Mouse (Mus musculus): Measurements from ENCODE around the gene Pltp. TPM values are rescaled to one million over a fixed set of nuclear protein-coding genes. Genes with fewer than 3 reads are reported as not detected.

The Pltp gene
- 203 and 218 TPM in 2 replicates for polyA plus RNA-seq (2012; rRNA removed)

DNA sequence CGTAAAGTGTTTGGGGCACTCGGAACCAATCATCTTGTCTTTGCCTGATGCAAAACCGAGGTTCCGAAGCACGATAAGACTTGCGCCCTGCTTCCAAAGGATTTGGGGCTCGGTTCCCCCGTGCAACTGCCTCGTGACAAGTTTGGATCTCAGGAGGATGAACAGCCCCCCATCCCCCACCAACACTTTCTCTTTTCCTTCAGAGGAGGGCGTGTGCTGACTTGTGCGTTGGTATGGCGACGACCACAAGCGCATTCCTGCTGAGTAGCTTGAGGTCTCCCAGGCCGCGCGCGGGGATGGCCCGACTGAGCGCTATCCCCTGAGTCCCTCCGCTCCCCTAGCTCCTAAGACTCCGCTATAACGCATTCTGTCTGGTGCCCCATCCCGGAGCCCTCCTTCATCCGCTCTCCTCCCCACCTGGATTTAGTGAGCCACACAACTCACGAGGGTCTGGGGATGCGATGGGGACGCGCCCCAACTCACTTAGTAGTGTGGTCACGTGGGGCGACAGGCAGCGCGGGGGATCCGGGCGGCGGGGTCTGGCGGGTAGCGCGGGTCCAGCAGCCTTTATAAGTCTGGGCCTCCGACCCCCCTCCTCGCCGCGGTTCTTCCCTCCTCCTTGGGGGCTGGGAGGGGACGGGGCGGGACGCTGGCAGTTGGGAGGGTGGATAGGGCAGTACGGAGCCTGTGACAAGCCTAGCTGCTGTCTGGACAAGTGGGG, at the start of gene Pltp:
Pltp (minus strand) TSS at position 611 of the 721 bp plus-strand sequence.
- no peaks in the 10 kb centered on the region; the same call in 1 of the 2 replicates for H3K4me1 ChIP-seq (ENCODE audit: control insufficient read depth, insufficient read depth, low read length)
- no peak within 1 kb of the TSS for H3K27ac ChIP-seq (ENCODE audit: insufficient read depth, low read length)
- H3K27me3 ChIP-seq (ENCODE audit: control insufficient read depth, insufficient read depth, low read length), result no peaks in the 10 kb centered on the region
- TF ChIP-seq CTCF (IDR thresholded peaks at IDR 0.05; ENCODE audit: borderline replicate concordance, insufficient read depth, low read depth, low read length) (no peak), POLR2A (IDR thresholded peaks at IDR 0.05; ENCODE audit: borderline replicate concordance, insufficient read depth, low read length) (no peak)
- peak in 1 of 2 experiments; percentile 42 for DNase-seq
- H3K4me3 ChIP-seq (replicated peaks; ENCODE audit: insufficient read depth, low read depth, low read length), result peak within 1 kb of the TSS; percentile 41
- WGBS, result under 1% methylated on average over 47 of the region's 47 CpGs

DNA sequence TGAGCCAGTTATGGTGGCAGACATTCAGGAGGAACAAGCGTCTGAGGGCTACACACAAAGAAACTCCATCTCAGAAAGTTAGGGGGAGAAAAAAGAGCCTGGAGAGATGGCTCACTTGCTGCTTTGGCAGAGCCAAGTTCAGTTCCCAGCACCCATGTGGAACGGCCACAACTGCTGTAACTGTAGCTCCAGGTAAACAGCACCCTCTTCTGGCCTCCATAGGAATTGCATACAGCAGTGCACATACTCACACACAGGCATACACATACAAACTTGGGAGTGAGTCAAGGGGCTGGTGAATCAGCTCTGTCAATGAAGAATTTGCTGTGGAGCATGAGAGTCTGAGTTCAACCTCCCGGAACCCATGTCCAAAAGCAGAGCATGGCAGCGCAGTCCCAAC, 48.6 kb upstream of the Pltp start:
- no peak for DNase-seq
- WGBS, result over 99% methylated on average over 4 of the region's 4 CpGs
- no peak overlapping the region for H3K4me3 ChIP-seq (replicated peaks; ENCODE audit: insufficient read depth, low read depth, low read length)

DNA sequence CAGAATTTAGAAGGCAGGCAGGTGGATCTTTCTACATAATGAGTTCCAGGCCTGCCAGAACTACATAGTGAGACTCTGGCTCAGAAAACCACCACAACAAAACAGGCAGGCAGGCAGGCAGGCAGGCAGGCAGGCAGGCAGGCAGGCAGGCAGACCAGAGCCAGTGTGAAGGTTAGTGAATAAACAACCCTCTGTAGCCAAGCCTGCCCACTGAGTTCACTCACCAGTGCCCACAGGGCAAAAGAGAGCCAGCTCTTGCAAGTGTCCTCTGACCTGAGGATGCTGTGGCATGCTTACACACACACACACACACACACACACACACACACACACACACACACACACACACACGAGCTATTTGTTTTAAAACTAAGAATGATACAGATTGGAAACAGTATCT, 46.0 kb upstream of the Pltp start:
- TF ChIP-seq CTCF (IDR thresholded peaks at IDR 0.05; ENCODE audit: borderline replicate concordance, insufficient read depth, low read depth, low read length) (no peak), POLR2A (IDR thresholded peaks at IDR 0.05; ENCODE audit: borderline replicate concordance, insufficient read depth, low read length) (no peak)
- no peak for DNase-seq
- 60% methylated on average over 1 of the region's 1 CpGs for WGBS
- Histone ChIP-seq H3K4me1 (ENCODE audit: control insufficient read depth, insufficient read depth, low read length) (peaks cover 16% of the 10 kb centered on the region), H3K27me3 (ENCODE audit: control insufficient read depth, insufficient read depth, low read length) (no peaks in the 10 kb centered on the region), H3K4me3 (replicated peaks; ENCODE audit: insufficient read depth, low read depth, low read length) (no peak overlapping the region), H3K27ac (ENCODE audit: insufficient read depth, low read length) (no peak overlapping the region)

More for the DNA sequence above, 48.6 kb upstream of the Pltp start:
- TF ChIP-seq CTCF (IDR thresholded peaks at IDR 0.05; ENCODE audit: borderline replicate concordance, insufficient read depth, low read depth, low read length) (peak; percentile 37; the same call in 1 of the 2 replicates), POLR2A (IDR thresholded peaks at IDR 0.05; ENCODE audit: borderline replicate concordance, insufficient read depth, low read length) (no peak)
- Histone ChIP-seq H3K27me3 (ENCODE audit: control insufficient read depth, insufficient read depth, low read length) (no peaks in the 10 kb centered on the region), H3K27ac (ENCODE audit: insufficient read depth, low read length) (no peak overlapping the region), H3K4me1 (ENCODE audit: control insufficient read depth, insufficient read depth, low read length) (peaks cover 21% of the 10 kb centered on the region)

DNA sequence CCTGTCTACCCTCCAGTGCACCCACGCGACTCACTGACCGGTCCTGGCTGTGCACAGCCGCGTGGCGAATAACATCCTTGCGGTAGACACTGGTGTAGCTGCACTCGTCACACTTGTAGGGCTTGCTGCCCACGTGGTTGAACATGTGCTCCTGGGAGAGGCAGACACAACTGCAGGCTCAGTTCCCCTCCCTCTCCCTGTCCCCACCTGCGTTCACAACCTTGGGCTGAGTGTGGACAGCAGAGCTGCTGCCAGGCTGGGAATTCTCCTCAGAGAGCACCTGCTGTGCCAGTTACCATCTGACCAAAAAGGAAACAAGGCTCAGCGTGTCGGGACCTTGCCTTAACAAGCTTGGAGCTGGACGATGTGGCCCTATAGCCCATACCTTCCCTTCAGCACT, 43.9 kb upstream of the Pltp start:
- TF ChIP-seq CTCF (IDR thresholded peaks at IDR 0.05; ENCODE audit: borderline replicate concordance, insufficient read depth, low read depth, low read length) (no peak), POLR2A (IDR thresholded peaks at IDR 0.05; ENCODE audit: borderline replicate concordance, insufficient read depth, low read length) (no peak)
- 50% methylated on average over 13 of the region's 13 CpGs for WGBS
- peaks cover 18% of the 10 kb centered on the region for H3K4me1 ChIP-seq (ENCODE audit: control insufficient read depth, insufficient read depth, low read length)

DNA sequence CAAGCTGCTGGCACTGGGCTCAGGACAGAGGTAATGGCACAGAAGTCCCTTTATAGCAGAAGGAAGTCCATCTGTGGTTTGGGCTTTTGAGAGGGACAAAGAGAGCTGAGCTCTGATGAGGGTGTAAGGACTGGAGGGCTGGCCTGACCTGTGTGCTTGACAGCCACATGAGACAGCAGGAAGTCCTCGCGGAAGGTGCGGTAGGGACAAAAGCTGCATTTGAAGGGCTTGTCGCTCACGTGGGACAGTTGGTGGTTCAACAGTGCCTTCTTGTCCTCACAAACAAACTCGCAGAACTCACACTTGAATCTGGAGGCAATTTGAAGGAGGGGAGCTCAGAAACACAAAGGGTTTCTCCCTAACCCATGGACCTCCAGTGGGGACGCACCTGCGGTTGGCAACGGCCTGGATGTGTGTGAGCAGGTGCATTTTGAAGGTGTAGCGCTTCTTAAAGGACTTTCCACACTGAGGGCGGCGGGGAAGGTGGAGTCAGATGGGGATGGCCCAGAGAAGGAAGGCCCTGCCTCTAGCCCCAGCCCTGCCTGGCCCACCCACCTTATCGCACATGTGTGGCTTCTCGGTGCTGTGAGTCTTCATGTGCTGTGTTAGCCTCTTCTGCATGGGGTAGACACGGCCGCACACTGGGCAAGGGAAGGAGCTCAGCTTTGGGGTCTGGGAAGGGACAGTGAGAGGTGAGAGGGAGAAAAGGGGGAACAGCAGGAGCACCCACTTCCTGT, 42.4 kb upstream of the Pltp start:
- TF ChIP-seq POLR2A (IDR thresholded peaks at IDR 0.05; ENCODE audit: borderline replicate concordance, insufficient read depth, low read length), result no peak
- TF ChIP-seq CTCF (IDR thresholded peaks at IDR 0.05; ENCODE audit: borderline replicate concordance, insufficient read depth, low read depth, low read length), result no peak
- DNase-seq, result no peak
- 87% methylated on average over 16 of the region's 16 CpGs for WGBS

More for the DNA sequence above, 43.9 kb upstream of the Pltp start:
- DNase-seq, result peak; percentile 50 to 71
- no peaks in the 10 kb centered on the region for H3K27me3 ChIP-seq (ENCODE audit: control insufficient read depth, insufficient read depth, low read length)
- no peak overlapping the region for H3K4me3 ChIP-seq (replicated peaks; ENCODE audit: insufficient read depth, low read depth, low read length)
- no peak overlapping the region for H3K27ac ChIP-seq (ENCODE audit: insufficient read depth, low read length)

DNA sequence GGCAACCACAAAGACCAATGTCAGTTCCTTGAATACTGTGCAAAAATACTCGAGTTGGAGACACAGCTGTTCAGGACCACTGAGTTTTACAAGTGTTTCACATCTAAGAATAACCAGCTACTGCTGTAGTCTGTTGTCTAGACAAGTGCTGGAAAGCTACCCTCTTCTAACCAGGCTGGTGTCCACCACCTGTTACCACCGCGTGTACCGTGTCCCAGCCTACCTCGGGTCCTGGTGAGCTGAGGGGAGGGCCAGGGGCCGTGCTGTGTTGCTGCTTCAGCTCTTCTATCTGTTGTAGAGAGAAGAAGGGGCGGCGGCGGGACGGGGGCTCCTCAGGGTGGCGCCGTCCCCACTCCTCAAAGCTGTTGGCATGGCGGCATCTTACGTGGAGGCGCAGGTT, 41.5 kb upstream of the Pltp start:
- WGBS, result 86% methylated on average over 15 of the region's 15 CpGs

More for the DNA sequence above, 42.4 kb upstream of the Pltp start:
- peaks cover 27% of the 10 kb centered on the region for H3K4me1 ChIP-seq (ENCODE audit: control insufficient read depth, insufficient read depth, low read length)
- no peaks in the 10 kb centered on the region for H3K27me3 ChIP-seq (ENCODE audit: control insufficient read depth, insufficient read depth, low read length)
- no peak overlapping the region for H3K4me3 ChIP-seq (replicated peaks; ENCODE audit: insufficient read depth, low read depth, low read length)
- H3K27ac ChIP-seq (ENCODE audit: insufficient read depth, low read length), result no peak overlapping the region

DNA sequence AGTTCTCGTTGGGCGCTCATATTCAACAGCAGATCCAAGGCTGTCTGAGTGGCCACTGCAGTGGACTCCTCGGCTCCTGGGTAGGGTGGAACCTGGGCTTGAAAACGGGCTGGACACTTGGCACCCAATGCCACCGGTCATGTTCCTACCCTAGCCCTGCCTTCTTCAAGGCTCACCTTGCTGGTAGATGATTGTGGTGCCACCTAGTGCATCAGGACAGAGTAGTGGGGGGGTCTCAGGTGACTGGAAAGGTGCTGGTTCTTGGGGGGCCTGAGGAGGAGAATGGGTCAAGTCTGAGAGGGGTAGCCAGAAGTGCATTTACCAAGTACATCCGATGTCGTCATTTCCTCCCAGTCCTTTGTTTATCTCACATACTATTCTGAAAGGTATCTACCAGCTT, 40.5 kb upstream of the Pltp start:
- TF ChIP-seq CTCF (IDR thresholded peaks at IDR 0.05; ENCODE audit: borderline replicate concordance, insufficient read depth, low read depth, low read length), result no peak
- no peak for TF ChIP-seq POLR2A (IDR thresholded peaks at IDR 0.05; ENCODE audit: borderline replicate concordance, insufficient read depth, low read length)
- Histone ChIP-seq H3K4me1 (ENCODE audit: control insufficient read depth, insufficient read depth, low read length) (peaks cover 46% of the 10 kb centered on the region), H3K27me3 (ENCODE audit: control insufficient read depth, insufficient read depth, low read length) (no peaks in the 10 kb centered on the region), H3K27ac (ENCODE audit: insufficient read depth, low read length) (no peak overlapping the region), H3K4me3 (replicated peaks; ENCODE audit: insufficient read depth, low read depth, low read length) (no peak overlapping the region)
- DNase-seq, result no peak
- 94% methylated on average over 7 of the region's 7 CpGs for WGBS

More for the DNA sequence above, 41.5 kb upstream of the Pltp start:
- H3K27me3 ChIP-seq (ENCODE audit: control insufficient read depth, insufficient read depth, low read length), result no peaks in the 10 kb centered on the region
- DNase-seq, result no peak
- no peak for TF ChIP-seq POLR2A (IDR thresholded peaks at IDR 0.05; ENCODE audit: borderline replicate concordance, insufficient read depth, low read length)
- TF ChIP-seq CTCF (IDR thresholded peaks at IDR 0.05; ENCODE audit: borderline replicate concordance, insufficient read depth, low read depth, low read length), result no peak
- no peak overlapping the region for H3K4me3 ChIP-seq (replicated peaks; ENCODE audit: insufficient read depth, low read depth, low read length)
- peaks cover 35% of the 10 kb centered on the region for H3K4me1 ChIP-seq (ENCODE audit: control insufficient read depth, insufficient read depth, low read length)
- no peak overlapping the region for H3K27ac ChIP-seq (ENCODE audit: insufficient read depth, low read length)

All from cerebellum, adult 2 months (tissue).